Mouse (Mus musculus) heart, embryonic 16.5 days (tissue): ENCODE results near the gene Cpne1. TPM values are rescaled to one million over a fixed set of nuclear protein-coding genes. Genes with fewer than 3 reads are reported as not detected.
A peak's percentile ranks its signal among the peaks of the same experiment; 100 is the strongest.

Source experiments
- ATAC-seq: fragments of 200-750 bp; cut with Nextera tagmentation; replicated peaks from 2 replicates; pipeline ENCODE4 v1.8.0; 2017; ENCODE audit warnings: moderate number of reproducible peaks; ENCODE audit not compliant: insufficient read depth, low FRiP score; ENCODE audit errors: extremely low read depth
- H3K27ac ChIP-seq: fragments of 300-500 bp; sonication (generic); 2 replicates; pipeline ENCODE4 v1.5.1; 2014; ENCODE audit warnings: mild to moderate bottlenecking, low read length, control low read depth, moderate library complexity
- H3K27me3 ChIP-seq: fragments of 300-500 bp; sonication (generic); 2 replicates; pipeline ENCODE4 v1.6.1; 2014; ENCODE audit warnings: low read length, mixed read lengths; ENCODE audit not compliant: control insufficient read depth, insufficient read depth
- H3K36me3 ChIP-seq: fragments of 300-500 bp; sonication (generic); 2 replicates; pipeline ENCODE4 v1.6.1; 2014; ENCODE audit not compliant: control insufficient read depth, insufficient read depth
- H3K4me1 ChIP-seq: fragments of 300-500 bp; sonication (generic); 2 replicates; pipeline ENCODE4 v1.6.1; 2014; ENCODE audit warnings: low read length, mixed read lengths; ENCODE audit not compliant: control insufficient read depth, insufficient read depth
- H3K4me2 ChIP-seq: fragments of 300-500 bp; sonication (generic); 2 replicates; pipeline ENCODE4 v1.6.1; 2014; ENCODE audit warnings: low read depth, mild to moderate bottlenecking, control low read depth, low read length
- H3K4me3 ChIP-seq: fragments of 300-500 bp; sonication (generic); 2 replicates; pipeline ENCODE4 v1.5.1; 2014; ENCODE audit warnings: mild to moderate bottlenecking, control low read depth, low read length
- H3K9ac ChIP-seq: fragments of 300-500 bp; sonication (generic); 2 replicates; pipeline ENCODE4 v1.6.1; 2014; ENCODE audit warnings: low read length, control low read depth
- H3K9me3 ChIP-seq: fragments of 300-500 bp; sonication (generic); replicated peaks from 2 replicates; pipeline ENCODE4 v1.6.1; 2016; ENCODE audit warnings: low read length; ENCODE audit not compliant: control insufficient read depth
- WGBS: fragments of 180-500 bp; shearing (Covaris S2); extraction: QIAGEN DNeasy Blood & Tissue Kit; methylation state at CpG from one replicate; pipeline ENCODE4 v1.1.7; 2014; 5-methylcytosine and 5-hydroxymethylcytosine counted together
- polyA plus RNA-seq: library from polyadenylated mRNA; unstranded; fragments of >200 nt; fragmentation: Nextera tagmentation; extraction: Ambion mirVana; gene quantifications from 2 replicates; pipeline ENCODE4 v1.2.1, GENCODE M21; 2015

Gene Cpne1
- 27.9 and 29.2 TPM in 2 replicates for polyA plus RNA-seq

DNA sequence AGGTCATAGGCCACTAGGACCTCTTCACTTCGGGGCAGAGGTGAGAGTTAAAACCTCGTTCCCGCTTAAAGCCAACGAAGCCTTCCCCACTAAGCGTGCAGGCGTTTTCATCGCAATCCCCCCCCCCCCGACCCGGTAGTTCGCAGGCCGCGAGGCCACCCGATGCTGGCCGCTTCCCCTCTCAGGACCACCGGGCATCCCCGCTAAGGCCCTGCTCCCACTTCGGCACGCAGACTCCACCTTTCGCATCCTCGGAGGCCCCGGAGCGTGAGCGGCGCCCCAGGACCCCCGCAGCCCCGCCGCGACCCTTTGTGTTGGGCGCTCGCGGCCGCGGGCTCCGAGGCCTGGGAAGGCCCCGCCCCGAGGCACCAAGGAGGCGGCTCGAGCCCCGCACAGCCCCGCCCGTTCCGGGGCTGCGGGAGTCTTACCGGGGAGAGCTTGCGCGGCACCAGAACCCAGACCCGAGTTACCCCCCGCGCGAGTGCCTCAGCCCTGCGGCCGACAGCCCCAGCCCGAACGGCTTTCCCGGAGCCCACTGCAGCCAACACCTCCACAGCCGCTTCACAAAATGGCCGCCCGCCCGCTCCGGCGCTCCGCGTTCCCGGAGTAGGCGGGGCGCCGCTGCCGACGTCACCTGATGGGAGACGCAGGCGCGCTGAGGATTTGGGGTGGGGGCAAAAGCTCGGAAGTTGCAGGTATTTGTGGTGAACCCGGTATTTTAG lies at the start of gene Cpne1, which contains the start of gene Rbm12:
TSS of gene Cpne1 (minus strand) at position 608 of the 722 bp plus-strand sequence.
TSS of gene Rbm12 (minus strand) at position 621 of the 722 bp plus-strand sequence.
- no peaks in the 10 kb centered on the region for H3K27me3 ChIP-seq
- ATAC-seq = peak; percentile 92
- H3K9me3 ChIP-seq = no peaks in the 10 kb centered on the region
- H3K9ac ChIP-seq = peak within 1 kb of the TSS; percentile 98
- H3K36me3 ChIP-seq = no peaks in the 10 kb centered on the region
- H3K4me3 ChIP-seq = peak within 1 kb of the TSS; percentile 96
- peak within 1 kb of the TSS; percentile 93 for H3K27ac ChIP-seq
- WGBS = under 1% methylated on average over 70 of the region's 74 CpGs
- peak within 1 kb of the TSS; percentile 71 for H3K4me2 ChIP-seq
- peaks cover 13% of the 10 kb centered on the region for H3K4me1 ChIP-seq

DNA sequence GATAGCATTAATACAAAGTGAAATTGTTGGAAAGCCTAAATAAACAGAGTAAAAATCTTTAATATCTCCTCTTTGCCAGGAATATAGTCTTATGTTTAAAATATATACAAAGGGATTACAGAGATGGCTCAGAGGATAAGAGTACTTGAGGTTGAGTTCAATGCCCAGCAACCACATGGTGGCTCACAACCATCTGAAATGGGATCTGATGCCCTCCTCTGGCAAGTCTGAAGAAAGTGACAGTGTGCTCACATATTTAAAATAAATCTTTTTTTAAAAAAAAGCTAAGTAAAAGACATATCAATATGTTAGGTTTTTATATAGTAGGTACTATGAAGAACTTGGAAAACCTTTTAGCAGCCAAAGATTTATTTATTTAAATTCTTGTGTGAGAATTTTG lies 39.8 kb upstream of the Cpne1 start:
- no peak overlapping the region for H3K4me3 ChIP-seq
- H3K9ac ChIP-seq = no peak overlapping the region
- no peak for ATAC-seq
- no peaks in the 10 kb centered on the region for H3K27me3 ChIP-seq
- no peaks in the 10 kb centered on the region for H3K4me1 ChIP-seq
- no peak overlapping the region for H3K27ac ChIP-seq
- H3K4me2 ChIP-seq = no peak overlapping the region
- no peaks in the 10 kb centered on the region for H3K9me3 ChIP-seq
- peaks cover 36% of the 10 kb centered on the region for H3K36me3 ChIP-seq

DNA sequence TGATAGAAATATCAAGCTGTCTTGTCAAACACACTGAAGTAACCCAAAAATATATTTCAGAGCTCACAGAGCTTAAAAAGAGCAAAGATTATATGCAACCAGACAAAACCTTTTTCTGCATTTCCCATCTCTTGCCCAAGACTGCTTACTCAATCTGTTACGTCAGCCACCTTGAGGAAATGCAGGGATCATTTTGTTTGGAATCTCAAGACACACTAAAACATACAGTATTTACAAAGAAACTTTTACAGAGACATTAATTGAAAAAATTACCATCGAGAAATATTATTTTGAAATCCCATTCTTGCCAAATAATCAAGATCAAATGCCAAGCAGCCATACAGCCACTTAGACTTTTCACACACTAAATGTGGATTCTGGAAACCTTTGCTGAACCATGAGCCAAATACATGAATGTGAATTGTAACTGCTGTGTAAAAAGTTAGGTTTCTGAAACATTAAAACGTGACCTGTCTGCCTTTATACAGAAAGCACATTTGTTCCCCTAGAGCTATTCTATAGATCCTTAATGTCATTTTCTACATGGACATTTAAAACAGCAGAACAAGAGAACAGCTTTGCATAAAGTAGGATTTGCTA lies 35.7 kb upstream of the Cpne1 start:
- Histone ChIP-seq H3K4me2 (no peak overlapping the region), H3K4me1 (peaks cover 9% of the 10 kb centered on the region; the same call in 1 of the 2 replicates), H3K36me3 (peaks cover 18% of the 10 kb centered on the region), H3K9me3 (no peaks in the 10 kb centered on the region), H3K9ac (no peak overlapping the region), H3K27ac (no peak overlapping the region), H3K4me3 (no peak overlapping the region), H3K27me3 (no peaks in the 10 kb centered on the region)
- WGBS = 90% methylated on average over 3 of the region's 3 CpGs
- ATAC-seq = no peak

DNA sequence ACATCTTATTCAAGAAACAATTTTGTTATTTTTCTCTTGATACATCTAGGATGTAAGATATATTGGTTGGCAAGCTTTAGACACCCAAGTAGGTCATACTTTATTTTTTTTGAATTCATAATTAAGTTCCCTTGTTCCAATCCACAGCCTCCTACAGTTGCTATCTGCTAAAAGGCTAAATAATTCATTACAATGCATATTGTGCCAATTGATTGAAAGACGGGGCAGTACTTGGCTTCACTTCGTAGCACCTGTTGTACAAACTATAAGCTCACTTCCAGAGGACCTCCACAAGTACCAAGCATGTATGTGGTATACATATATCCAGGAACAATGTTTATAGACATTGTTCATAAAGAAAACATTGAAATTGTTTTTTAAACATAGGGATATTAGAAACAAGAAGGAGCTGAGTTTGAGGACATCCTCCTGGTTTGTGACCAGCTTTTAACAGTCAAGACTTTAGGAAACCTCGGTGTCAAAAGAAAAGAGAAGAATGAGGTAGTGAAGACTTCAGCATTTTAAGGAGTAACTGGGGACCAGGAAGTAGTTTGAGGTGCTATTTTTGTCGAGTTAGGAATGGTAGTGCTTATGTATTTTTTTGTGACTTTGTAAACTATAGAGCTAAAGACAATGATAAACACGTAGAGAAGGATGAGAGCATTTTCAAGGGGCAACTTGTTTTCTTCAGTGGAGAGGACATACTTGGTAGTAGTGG lies 34.7 kb upstream of the Cpne1 start:
- Histone ChIP-seq H3K4me3 (no peak overlapping the region), H3K36me3 (peaks cover 18% of the 10 kb centered on the region), H3K4me1 (peaks cover 9% of the 10 kb centered on the region; the same call in 1 of the 2 replicates), H3K4me2 (no peak overlapping the region), H3K9me3 (no peaks in the 10 kb centered on the region), H3K27ac (no peak overlapping the region), H3K27me3 (no peaks in the 10 kb centered on the region), H3K9ac (no peak overlapping the region)
- WGBS = 62% methylated on average over 5 of the region's 5 CpGs
- no peak for ATAC-seq

DNA sequence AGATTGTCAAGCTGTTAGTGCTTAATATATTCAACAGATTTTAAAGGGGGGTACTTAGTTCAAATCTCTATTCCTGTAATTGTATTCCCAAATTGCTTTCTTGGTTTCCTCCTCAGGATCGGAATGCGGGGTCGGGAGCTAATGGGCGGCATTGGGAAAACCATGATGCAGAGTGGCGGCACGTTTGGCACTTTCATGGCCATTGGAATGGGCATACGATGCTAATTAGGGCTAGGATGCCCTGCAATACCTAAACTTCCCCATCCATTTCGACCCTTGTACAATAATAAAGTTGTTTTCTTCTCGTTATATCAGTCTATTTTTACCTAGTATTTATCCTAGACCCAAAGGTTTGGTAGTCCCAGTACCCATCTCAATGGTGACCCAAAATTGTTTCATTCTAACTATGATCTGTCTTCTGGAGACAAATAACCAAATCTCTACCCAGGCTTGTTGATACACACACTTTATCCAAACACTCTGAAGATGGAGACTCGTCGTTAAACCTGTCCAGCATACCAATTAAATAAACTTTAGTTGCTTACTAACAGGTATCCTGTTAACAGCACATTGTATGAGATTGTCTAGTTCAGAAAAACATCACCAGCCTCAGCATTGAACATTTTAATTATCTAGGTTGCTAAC lies 33.8 kb upstream of the Cpne1 start:
- Histone ChIP-seq H3K27ac (no peak overlapping the region), H3K4me3 (no peak overlapping the region), H3K9ac (no peak overlapping the region), H3K4me1 (peaks cover 9% of the 10 kb centered on the region; the same call in 1 of the 2 replicates), H3K36me3 (peaks cover 18% of the 10 kb centered on the region), H3K4me2 (peak overlapping the region; percentile 73), H3K27me3 (no peaks in the 10 kb centered on the region), H3K9me3 (no peaks in the 10 kb centered on the region)
- no peak for ATAC-seq
- 61% methylated on average over 11 of the region's 11 CpGs for WGBS

DNA sequence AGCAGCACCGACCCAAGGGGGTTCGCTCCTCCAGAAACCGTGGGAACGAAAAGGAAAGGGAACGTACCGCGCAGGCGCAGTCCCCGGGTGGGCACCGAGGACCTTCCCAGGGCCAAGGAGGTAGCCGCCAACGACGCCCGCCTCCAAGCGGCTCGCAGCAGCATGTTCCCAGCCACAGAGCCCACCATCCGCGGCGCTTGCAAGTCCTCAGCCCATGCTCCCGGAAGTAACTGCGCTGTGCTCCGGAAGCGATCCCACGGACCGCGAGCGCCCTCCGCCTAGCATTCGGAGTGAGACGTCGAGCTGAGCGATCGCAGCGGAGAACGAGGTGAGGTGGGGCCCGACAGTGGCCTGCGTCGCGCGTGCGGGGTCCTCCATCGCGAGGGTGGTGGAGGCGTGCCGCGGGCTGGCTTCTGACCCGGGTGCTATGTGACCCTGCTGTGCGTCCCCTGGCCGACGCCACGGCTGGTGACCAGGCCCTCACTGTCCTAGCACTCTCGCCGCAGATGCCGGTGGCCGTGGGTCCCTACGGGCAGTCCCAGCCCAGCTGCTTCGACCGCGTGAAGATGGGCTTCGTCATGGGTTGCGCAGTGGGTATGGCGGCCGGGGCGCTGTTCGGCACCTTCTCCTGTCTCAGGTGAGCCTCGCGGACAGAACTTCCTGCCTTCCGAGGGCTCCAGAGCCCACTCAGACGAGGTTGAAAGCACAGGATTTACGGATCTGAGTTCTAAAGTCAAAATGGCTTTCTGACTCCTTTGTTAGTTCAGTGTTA lies 32.4 kb upstream of the Cpne1 start, which contains the start of the genes Romo1 and Nfs1:
TSS of gene Romo1 (plus strand) at position 87 of the 772 bp plus-strand sequence.
TSS of gene Nfs1 (minus strand) at position 234 of the 772 bp plus-strand sequence.
- H3K9ac ChIP-seq = peak within 1 kb of the TSS; percentile 94
- WGBS = under 1% methylated on average over 70 of the region's 70 CpGs
- H3K4me2 ChIP-seq = peak within 1 kb of the TSS; percentile 73
- peaks cover 9% of the 10 kb centered on the region; the same call in 1 of the 2 replicates for H3K4me1 ChIP-seq
- peak within 1 kb of the TSS; percentile 96 for H3K27ac ChIP-seq
- peak; percentile 96 for ATAC-seq
- peak within 1 kb of the TSS; percentile 87 for H3K4me3 ChIP-seq
- peaks cover 9% of the 10 kb centered on the region for H3K36me3 ChIP-seq
- no peaks in the 10 kb centered on the region for H3K27me3 ChIP-seq
- H3K9me3 ChIP-seq = no peaks in the 10 kb centered on the region

DNA sequence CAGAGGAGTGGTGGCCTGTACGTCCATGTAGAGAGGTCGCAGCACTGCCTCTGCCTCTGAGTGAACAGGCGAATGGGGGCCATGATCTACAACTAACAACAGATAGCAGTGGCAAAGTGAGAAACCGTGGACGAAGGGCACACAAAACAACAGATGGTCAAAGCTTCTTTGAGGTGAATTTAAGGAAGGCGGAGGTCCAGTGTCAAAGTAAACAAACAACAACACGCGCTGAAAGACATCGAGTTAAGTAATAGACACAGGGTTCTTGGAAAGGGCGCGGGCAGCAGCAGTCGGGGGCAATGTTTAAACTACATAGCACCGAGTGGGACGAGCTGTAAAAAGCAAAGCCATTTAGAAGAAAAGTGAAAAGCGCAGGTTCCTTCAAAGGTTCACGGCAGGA lies 31.6 kb upstream of the Cpne1 start:
- H3K4me1 ChIP-seq = peaks cover 9% of the 10 kb centered on the region; the same call in 1 of the 2 replicates
- H3K9ac ChIP-seq = peak overlapping the region; percentile 94
- peaks cover 9% of the 10 kb centered on the region for H3K36me3 ChIP-seq
- peak overlapping the region; percentile 73 for H3K4me2 ChIP-seq
- ATAC-seq = no peak
- H3K4me3 ChIP-seq = peak overlapping the region; percentile 87
- under 1% methylated on average over 16 of the region's 16 CpGs for WGBS
- peak overlapping the region; percentile 96 for H3K27ac ChIP-seq
- H3K27me3 ChIP-seq = no peaks in the 10 kb centered on the region
- no peaks in the 10 kb centered on the region for H3K9me3 ChIP-seq

DNA sequence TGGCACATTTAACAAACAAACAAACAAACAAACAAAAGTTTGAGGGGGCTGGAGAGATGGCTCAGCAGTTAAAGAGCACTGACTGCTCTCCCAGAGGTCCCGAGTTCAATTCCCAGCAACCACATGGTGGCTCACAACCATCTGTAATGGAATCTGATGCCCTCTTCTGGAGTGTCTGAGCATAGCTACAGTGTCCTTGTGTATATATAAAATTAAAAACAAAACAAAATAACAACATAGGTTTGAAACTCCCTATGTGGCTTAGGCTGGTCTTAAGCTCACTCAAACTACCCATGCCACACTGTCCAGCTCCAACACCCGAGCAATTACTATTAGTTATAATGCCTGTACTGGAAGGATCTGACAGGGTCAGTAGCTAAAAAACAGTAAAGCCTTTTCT lies 31.1 kb upstream of the Cpne1 start:
- H3K27ac ChIP-seq = peak overlapping the region; percentile 96
- peaks cover 6% of the 10 kb centered on the region; the same call in 1 of the 2 replicates for H3K36me3 ChIP-seq
- no peak for ATAC-seq
- H3K9me3 ChIP-seq = no peaks in the 10 kb centered on the region
- no peaks in the 10 kb centered on the region for H3K27me3 ChIP-seq
- peak overlapping the region; percentile 94 for H3K9ac ChIP-seq
- WGBS = 71% methylated on average over 2 of the region's 2 CpGs
- H3K4me1 ChIP-seq = peaks cover 9% of the 10 kb centered on the region; the same call in 1 of the 2 replicates
- H3K4me3 ChIP-seq = peak overlapping the region; percentile 87
- peak overlapping the region; percentile 73 for H3K4me2 ChIP-seq
